ENCODE assay signal across 13 mouse cellular contexts in genomic region chr19:16871192-16871760, GRCm38 (mm10). TPM values are rescaled to one million over a fixed set of nuclear protein-coding genes. Genes with fewer than 3 reads are reported as not detected.
DNase-seq lines count a peak whose midpoint lies in the region; ATAC-seq lines count a peak whose summit lies in the region.
"Had no signal": no experiment of that assay in that cellular context is flagged by ENCODE, and none has a peak within 500 bp of the region (broad histone marks: within the 10 kb centered on the region; RNA-seq: fewer than 3 reads in every experiment).

No protein-coding gene starts in this region.

- no peak overlapping the region for H3K4me2 ChIP-seq in lung, embryonic 16.5 days (ENCODE audit: low read depth, low read length)
- H3K4me2 ChIP-seq in limb, embryonic 13.5 days (replicated peaks) = 0 out of 2 replicates have a peak overlapping the region, but pooled peaks have one; percentile 5

- no peak overlapping the region for H3K27ac ChIP-seq in heart, embryonic 10.5 days
- no peak overlapping the region for H3K27ac ChIP-seq in lung, embryonic 16.5 days (ENCODE audit: low read length)
- no peak overlapping the region for H3K27ac ChIP-seq in limb, embryonic 13.5 days

- WGBS in heart, embryonic 10.5 days = 1% methylated on average over 24 of the region's 24 CpGs
- under 1% methylated on average over 24 of the region's 24 CpGs for WGBS in lung, embryonic 16.5 days
- WGBS in limb, embryonic 13.5 days = under 1% methylated on average over 24 of the region's 24 CpGs

- H3K27me3 ChIP-seq in heart, embryonic 10.5 days (ENCODE audit: insufficient read depth, poor library complexity, severe bottlenecking) = peaks cover 96% of the 10 kb centered on the region
- H3K27me3 ChIP-seq in lung, embryonic 16.5 days (ENCODE audit: control insufficient read depth, insufficient read depth, low read depth, low read length) = peaks cover 82% of the 10 kb centered on the region
- H3K27me3 ChIP-seq in limb, embryonic 13.5 days = peaks cover 96% of the 10 kb centered on the region

- H3K9ac ChIP-seq in lung, embryonic 16.5 days (ENCODE audit: low read length) = no peak overlapping the region
- no peak overlapping the region for H3K9ac ChIP-seq in limb, embryonic 13.5 days

- no peak for DNase-seq in heart, embryonic 10.5 days (ENCODE audit: low spot score)
- no peak for DNase-seq in heart, postnatal 4 days
- no peak for DNase-seq in lung, postnatal 36 days
- peak; percentile 53 for DNase-seq in embryo, embryonic 11 days
- no peak for DNase-seq in T-cell, adult 2 months (ENCODE audit: low spot score)
- DNase-seq: cerebellum, adult 11 months had no signal

- ATAC-seq in lung, embryonic 16.5 days (ENCODE audit: low read depth) = no peak
- ATAC-seq in limb, embryonic 13.5 days (ENCODE audit: low FRiP score, low read depth) = no peak
- ATAC-seq in frontal cortex, adult (ENCODE audit: low TSS enrichment) = no peak

- H3K4me1 ChIP-seq in heart, embryonic 10.5 days = peaks cover 34% of the 10 kb centered on the region
- peaks cover 24% of the 10 kb centered on the region for H3K4me1 ChIP-seq in lung, embryonic 16.5 days (replicated peaks; ENCODE audit: control insufficient read depth, insufficient read depth, low read length)
- peaks cover 36% of the 10 kb centered on the region for H3K4me1 ChIP-seq in limb, embryonic 13.5 days

- H3K36me3 ChIP-seq in heart, embryonic 10.5 days = no peaks in the 10 kb centered on the region
- H3K36me3 ChIP-seq in lung, embryonic 16.5 days (ENCODE audit: control insufficient read depth, insufficient read depth, low read length) = no peaks in the 10 kb centered on the region
- H3K36me3 ChIP-seq in limb, embryonic 13.5 days = no peaks in the 10 kb centered on the region

- H3K9me3 ChIP-seq in heart, embryonic 10.5 days = no peaks in the 10 kb centered on the region
- no peaks in the 10 kb centered on the region for H3K9me3 ChIP-seq in lung, embryonic 16.5 days (ENCODE audit: control insufficient read depth, low read length)
- no peaks in the 10 kb centered on the region for H3K9me3 ChIP-seq in limb, embryonic 13.5 days

- H3K4me3 ChIP-seq in heart, embryonic 10.5 days = peak overlapping the region; percentile 22
- peak overlapping the region; percentile 6; the same call in 1 of the 2 replicates for H3K4me3 ChIP-seq in lung, embryonic 16.5 days (ENCODE audit: low read length)
- no peak overlapping the region for H3K4me3 ChIP-seq in limb, embryonic 13.5 days

RNA-seq across cellular contexts. Expression of gene Foxb2, which starts 2.3 kb away (rescaled TPM):
- not detected in 2 replicates for polyA plus RNA-seq in heart, embryonic 10.5 days (2016; fragmentation: Nextera tagmentation; extraction: Ambion mirVana)
- not detected for total RNA-seq in heart, postnatal 4 days (2021)
- polyA plus RNA-seq in lung, embryonic 16.5 days (2015; fragmentation: Nextera tagmentation; extraction: Ambion mirVana) = not detected in 2 replicates
- polyA plus RNA-seq in limb, embryonic 13.5 days (2015; fragmentation: Nextera tagmentation; extraction: Ambion mirVana) = 0.13 TPM in 1 of 2 replicates, not detected in the other
- total RNA-seq: heart, postnatal 36 days; left cerebral cortex, postnatal 10 days; monocyte, adult 5-6 weeks had no signal
- polyA plus RNA-seq: C2C12 had no signal
